Mouse (Mus musculus) urinary bladder, postnatal 14 days (tissue): Measurements from ENCODE around the gene Gm14124.
A peak's percentile ranks its signal among the peaks of the same experiment; 100 is the strongest.
"Not testable (repeated sequence)": the region's sequence is repeated elsewhere in the genome, so short reads cannot be mapped to it uniquely, and the experiment has no call there.

ENCODE experiments used
- DNase-seq: peaks from one replicate; pipeline ENCODE4 v3.0.0; 2021; ENCODE audit warnings: low spot score

Gm14124 gene

GRCm38 (mm10) chr2:150257291-150257690 lies at the start of gene Gm14124:
Gene Gm14124 (plus strand): TSS chr2:150257517.
- DNase-seq: not testable (repeated sequence)

GRCm38 (mm10) chr2:150217600-150218362 lies 39.5 kb upstream of the Gm14124 start, which contains the start of gene Zfp937:
Gene Zfp937 (plus strand): TSS chr2:150218073.
- peak; percentile 84 for DNase-seq

DNA sequence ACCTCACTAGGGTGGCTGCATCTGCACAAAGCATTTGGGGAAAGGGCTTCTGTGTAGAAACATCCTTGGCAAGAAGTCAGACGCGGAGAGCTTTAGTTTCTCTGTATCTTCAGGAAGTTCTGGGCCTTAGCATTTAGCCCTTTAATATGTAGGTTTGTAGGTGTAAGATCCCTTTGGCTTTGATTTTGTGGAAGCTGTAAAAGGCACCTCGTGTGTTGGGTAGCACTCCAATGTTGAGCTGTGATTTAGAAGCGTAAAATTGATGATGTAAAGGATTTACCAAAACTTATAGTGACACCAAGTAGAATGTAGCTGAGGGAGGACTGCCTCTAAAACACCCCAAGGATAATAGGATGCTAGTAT lies 39.0 kb upstream of the Gm14124 start:
- DNase-seq: not testable (repeated sequence)

- not testable (repeated sequence) for DNase-seq
Observed at GRCm38 (mm10) chr2:150223263-150223662, 34.1 kb upstream of the Gm14124 start.

- DNase-seq: no peak
Observed at GRCm38 (mm10) chr2:150243211-150243610, 14.1 kb upstream of the Gm14124 start.

DNA sequence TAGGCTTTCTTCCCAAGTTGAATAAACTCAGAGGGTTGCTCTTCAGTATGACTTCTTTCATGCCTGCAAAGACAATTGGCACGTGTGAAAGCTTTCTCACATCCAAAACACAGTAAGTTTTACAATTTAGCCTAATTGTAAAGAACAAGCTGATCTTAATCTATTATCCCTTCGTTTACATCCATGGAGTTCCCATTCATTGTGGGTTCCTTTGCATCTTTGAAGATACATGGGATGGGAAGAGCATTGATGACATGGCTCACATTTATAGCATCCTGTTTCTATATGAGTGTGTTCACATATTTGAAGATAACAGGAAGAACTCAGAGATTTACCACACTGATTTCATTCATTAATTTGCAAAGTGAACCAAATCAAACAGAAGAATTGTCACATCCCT lies 1.8 kb upstream of the Gm14124 start, which contains the start of gene Gm21994:
TSS of gene Gm21994 (minus strand) at position 101 of the 400 bp plus-strand sequence.
- DNase-seq: not testable (repeated sequence)

GRCm38 (mm10) chr2:150256861-150257260 lies 456 bp upstream of the Gm14124 start:
- not testable (repeated sequence) for DNase-seq

DNA sequence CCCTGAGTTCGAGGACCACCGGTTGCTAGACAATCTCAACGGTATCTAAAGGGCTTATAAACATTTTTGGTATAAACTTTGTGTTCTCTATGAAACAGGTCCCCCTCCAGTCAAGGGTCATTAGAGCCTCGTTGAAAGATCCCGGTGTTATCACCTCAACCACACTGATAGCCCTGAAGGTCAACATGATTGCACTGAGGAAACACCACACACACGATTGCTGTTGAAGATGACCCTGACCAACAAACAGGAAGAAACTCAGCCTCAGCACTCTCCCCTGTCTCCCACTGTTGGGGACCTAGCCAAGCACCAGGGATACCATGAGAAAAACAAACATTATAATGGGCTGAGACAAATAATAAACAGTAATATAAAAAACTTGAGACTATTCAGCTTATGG lies 36.4 kb downstream of the Gm14124 start:
- DNase-seq: no peak

DNA sequence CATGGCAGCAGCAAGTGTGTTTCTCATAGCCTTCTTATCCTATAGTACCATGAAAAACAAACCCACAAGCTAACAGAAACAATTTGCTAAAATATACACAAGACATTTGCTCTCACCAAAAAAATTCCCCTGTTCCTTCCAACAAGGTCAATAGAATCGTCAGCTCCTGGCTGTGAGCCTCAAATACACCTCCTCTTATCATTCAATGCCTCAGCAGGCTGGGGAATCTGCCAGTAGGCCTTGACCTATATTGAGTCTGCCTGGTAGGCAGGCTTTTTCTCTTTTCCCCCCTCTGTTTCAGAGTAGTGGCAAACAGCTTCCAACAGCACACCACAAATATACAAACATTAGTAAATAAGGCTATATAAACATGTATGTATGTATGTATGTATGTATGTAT lies 41.8 kb downstream of the Gm14124 start:
- DNase-seq: no peak

DNA sequence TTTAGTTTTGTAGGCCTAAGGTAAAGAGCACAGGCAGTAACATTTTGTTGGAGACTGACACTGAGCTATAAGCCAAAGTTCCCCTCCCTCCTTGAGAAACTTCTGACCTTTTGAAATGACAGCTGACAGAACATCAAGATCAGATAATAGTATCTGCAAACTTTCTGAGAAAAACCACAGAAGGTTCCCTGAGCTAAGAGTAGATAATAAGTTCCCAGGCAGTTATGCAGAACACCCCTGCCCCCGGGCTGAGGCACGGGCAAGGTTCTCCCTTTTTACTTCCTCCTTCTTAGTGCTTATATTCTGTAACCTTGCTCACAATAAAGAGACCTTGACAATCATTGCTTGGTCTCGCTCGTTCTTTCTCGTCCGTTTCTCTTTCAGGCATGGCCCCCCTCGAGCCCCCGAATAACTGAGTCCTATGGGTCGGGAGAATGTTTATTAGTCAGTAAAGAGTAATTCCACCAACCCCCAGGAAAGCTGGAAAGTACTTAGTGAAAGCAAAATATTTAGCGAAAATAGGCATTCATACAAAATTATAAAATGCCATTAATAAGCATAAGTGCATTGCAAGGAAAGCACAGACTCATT lies 50.0 kb downstream of the Gm14124 start:
- DNase-seq: no peak

DNA sequence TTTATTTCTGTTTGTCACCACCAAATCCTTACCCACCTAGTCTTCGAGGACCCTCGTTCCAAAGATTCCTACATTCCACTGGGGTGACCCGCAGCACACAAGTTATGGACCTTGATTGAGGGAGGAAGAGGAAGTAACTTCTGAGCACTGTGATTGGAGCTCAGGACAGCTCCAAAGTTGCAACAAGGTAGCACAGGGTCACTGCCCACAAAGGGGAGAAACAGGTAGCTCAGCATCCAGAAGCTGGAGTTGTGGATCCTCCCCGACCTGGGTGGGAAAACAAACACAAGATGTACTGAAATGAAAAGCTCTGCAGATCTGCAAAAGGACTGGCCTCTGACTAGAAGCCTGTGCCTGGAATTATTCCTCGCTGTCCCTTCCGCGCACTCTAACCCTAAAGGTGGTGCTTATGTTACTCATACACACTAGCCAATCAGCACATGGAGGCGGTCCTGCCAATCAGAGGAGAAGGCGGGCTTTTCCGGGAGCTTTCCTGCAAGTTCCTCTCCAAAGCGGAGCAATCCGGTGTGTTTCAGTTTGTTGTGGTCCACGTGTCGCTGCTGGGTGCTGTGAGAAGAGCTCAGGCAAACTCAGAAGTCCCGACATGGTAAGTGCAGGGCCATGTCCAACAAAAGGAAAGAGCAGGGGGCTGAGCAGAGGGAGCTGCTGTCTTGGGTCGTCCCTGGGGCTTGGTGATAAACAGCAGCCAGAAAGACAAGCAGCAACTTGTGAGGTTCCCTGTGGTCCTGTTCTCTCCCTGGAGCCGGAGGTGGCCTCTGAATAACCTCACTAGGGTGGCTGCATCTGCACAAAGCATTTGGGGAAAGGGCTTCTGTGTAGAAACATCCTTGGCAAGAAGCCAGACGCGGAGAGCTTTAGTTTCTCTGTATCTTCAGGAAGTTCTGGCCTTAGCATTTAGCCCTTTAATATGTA lies 53.9 kb downstream of the Gm14124 start:
- peak; percentile 94 for DNase-seq

DNA sequence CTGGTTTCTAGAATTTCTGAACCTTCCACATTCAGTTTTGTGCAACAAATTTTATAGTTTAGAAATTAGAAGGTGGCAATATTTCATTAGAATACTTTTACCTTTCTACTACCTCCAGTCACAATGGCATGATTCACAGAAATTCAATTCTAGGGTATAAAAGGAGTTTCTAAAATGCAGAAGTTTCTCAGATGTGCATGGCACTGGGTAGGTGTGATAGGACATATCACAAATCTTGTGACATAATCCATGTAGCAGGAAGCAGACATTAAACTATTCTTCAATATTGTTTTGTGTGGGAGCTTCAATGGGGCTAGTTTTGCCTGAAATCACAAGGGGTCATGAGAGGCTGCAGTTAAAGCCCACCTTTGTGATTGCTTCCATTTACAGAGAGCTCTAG lies 58.8 kb downstream of the Gm14124 start:
- no peak for DNase-seq

DNA sequence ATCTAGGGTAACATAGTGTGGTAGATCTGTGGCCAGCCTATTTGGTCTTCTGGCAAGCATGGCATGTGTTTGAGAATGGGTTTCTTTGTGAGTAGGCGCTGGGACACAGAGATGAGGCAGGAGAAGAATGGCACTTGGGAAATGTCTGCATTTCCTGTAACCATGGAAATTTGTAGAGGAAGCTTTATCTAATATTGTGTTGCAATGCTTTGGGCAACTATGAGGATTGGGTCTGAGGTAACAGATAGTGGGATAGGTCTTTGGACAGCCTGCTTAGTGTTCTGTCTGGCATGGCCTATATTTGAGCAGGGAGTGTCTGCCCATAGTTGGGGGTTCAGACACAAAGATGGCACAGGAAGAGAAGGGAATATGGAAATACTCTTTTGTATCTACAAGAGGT lies 61.7 kb downstream of the Gm14124 start:
- DNase-seq: no peak
